Mouse (Mus musculus) right cerebral cortex, adult 18-20 months (tissue): ENCODE measurements around the gene Mgat5.

Source experiments
- DNase-seq: peaks from one replicate; pipeline ENCODE4 v3.0.0; 2022; ENCODE audit warnings: mixed read lengths

Gene Mgat5

DNA sequence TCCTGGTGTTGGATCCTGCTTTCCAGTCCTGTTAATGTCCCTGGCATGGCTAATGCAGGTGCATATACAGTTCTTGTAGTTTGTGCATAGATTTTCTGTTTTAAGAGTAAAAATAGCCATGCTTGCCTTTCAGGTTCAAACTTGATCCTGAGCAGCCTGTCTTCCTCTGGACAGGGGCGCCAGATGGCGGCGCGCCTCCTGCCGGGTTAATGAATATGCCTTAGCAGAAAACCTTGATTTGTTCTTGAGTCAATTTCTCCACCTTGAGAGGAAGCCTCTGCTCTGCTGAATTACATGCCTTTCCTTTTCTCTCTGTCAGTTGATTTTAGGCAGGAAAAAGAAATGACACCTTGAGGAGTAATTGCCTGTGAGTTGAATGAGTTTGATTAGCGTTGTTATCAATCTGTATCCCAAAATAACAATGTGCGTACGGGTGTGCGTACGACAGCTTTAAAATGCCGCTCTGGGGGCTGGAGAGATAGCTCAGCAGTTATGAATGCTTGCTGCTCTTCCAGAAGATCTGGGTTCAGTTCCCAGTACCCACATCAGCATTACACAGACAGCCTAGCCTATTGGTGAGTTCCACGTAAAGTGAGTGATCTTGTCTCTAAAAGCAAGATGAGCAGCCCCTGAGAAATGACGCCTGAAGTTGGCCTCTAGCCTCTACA lies 57.5 kb downstream of the Mgat5 start:
- DNase-seq: no peak

GRCm38 (mm10) chr1:127267985-127268384 lies 63.2 kb downstream of the Mgat5 start:
- DNase-seq: no peak

DNA sequence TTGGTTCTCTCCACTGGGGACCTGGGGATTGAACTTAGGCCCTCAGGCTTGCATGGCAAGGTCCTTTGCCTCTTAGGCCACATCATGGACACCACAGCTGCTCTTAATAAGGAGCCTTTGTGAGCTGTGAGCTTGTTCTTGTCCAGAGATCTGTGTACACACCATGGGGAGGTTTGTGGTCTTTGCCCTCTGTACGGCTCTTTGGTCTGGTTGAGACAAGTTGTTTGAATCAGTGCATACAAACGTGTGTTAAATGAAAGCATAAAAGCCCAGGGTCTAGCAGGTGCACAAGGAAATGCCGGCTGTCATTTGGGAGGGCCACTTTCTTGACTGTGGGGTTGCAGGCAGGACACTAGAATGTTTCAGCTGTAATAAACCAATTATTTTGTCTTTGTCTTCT lies 64.5 kb downstream of the Mgat5 start:
- DNase-seq: no peak

- no peak for DNase-seq
These were observed 65.6 kb downstream of the Mgat5 start for GRCm38 (mm10) chr1:127270273-127271020.

GRCm38 (mm10) chr1:127271156-127271555 lies 66.3 kb downstream of the Mgat5 start:
- DNase-seq: no peak

DNA sequence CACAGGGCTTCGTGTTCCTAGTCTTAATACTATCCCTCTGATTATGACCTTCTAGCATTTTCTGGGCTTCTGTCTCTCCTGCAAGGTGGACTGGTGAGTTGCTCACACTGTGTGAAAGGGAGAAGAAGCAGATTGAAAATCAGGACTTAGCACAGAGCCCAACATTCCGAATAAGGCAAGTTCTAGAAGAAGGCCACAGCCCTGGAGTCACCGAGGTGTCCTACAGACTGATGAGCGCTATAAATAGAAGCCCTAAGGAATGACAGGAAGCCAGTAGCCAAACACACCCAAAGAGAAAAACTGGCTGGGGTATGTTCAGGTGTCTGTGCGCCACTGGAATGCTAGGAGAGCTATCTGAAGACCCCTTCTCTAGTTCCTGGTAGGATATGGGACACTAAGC lies 68.5 kb downstream of the Mgat5 start:
- no peak for DNase-seq

- no peak for DNase-seq
These were observed 70.9 kb downstream of the Mgat5 start for GRCm38 (mm10) chr1:127275572-127276324.

GRCm38 (mm10) chr1:127278067-127278466 lies 73.3 kb downstream of the Mgat5 start:
- DNase-seq: no peak

DNA sequence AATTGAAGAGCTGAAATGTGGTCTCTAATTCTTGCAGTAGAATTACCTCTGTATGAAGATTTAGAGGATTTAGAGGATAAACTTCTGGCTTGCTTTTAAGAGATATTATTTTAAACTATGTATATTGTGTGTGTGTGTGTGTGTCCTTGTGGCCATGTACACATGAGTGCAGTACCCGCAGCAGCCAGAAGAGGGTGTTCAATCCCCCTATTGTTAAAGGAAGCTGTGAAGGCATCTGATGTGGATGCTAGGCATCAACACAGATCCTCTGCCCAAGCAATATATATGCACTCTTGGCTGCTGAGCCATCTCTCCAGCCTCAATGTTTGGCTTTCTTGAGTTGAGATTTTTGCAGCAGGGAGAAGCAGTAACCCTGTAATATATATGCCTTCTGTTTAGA lies 75.4 kb downstream of the Mgat5 start:
- DNase-seq: no peak

GRCm38 (mm10) chr1:127284975-127285374 lies 80.2 kb downstream of the Mgat5 start:
- DNase-seq: no peak

- DNase-seq: no peak
These were observed 82.7 kb downstream of the Mgat5 start for GRCm38 (mm10) chr1:127287505-127287904.

- no peak for DNase-seq
These were observed 86.1 kb downstream of the Mgat5 start for GRCm38 (mm10) chr1:127290879-127291278.

DNA sequence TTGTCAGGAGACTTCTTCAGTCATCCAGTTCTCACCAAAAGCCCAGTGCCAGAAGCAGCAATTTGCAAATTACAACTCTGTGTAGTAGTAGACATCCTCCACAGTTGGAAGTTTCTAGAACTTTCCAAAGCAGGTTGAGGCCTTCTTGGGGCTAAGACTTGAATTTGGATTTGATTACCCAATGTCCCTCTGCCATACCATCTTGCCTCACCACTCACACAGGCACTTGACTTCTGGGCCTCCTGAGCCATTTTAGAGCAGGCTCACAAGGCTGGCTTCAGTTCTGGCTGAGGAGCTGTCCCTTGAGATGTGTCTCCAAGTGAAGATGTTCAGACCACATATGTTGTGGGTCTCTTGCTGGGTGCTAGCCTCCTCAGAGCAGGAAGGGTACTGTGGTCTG lies 86.9 kb downstream of the Mgat5 start:
- DNase-seq: no peak

DNA sequence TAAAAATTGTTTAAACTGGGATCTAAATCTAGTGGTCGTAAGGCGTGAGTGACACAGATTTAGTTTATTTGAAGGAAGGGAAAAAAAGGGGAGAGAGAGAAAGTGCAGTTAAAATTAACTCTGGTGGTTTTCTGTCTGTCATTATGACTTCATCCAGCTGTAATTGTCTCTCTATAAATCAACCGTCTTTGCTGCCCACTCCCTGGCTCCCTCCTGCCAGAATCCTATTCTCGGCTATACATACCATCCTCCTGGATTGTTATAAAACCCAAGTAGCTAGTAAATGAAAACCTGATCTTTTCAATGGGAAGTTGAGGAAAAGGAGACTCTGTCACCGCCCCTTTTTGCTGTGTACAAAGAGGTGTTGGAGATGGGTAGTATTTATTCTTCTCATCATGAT lies 88.5 kb downstream of the Mgat5 start:
- DNase-seq: peak; percentile 31

DNA sequence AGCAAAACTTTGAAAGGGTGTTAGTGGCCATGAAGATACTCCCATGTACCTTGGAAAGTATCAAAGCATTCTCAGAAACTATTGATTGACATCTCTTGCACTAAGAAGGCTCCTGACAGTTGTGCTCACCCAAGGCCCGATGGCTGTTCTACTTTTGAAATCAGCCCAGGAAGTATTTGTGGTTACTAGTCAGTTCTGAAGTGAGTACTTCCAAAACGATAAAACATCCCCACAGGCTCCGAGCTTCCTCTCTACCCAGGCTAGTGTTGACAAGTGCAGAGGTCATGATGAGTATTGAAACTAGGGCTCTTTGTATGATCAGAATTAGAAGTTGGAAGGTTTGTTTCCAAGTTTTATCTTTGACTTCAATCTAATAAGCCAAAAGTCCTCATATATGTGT lies 92.0 kb downstream of the Mgat5 start:
- DNase-seq: no peak

DNA sequence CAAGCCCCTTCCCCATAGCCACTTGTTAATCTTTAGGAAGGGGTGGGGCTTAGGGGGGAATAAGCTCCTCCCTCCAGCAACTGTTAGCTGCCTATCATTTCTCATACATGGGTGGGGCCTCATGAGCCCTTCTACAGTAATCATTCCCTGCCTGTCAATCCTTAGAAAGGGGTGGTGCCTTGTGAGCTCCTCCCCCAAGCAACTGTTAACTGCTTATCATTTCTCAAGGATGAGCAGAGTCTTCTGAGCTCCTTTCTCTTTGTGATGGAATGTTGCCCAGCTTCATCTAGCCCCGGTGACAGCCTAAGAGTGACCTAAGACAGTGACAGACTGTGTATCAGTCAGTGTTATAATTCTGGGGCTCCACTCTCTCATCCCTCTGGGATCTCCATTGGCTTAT lies 95.0 kb downstream of the Mgat5 start:
- DNase-seq: no peak

DNA sequence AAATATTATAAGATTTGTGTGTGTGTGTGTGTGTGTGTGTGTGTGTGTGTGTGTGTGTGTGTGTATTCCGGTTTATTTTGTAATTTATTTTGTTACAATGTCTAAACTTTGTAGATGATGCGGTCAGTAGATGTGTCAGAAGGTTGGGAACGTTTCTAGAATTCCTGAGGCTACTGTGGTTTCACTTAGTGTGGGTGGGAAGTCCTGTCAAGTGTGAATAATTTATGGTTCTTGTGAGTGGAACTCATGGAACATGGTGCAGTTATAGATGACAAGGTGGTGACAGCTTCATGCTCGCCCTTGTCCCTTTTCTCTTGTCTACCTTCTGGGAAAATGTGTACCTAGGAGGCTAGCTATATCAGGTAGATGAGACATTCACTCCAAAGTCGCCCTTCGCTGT lies 96.2 kb downstream of the Mgat5 start:
- no peak for DNase-seq

DNA sequence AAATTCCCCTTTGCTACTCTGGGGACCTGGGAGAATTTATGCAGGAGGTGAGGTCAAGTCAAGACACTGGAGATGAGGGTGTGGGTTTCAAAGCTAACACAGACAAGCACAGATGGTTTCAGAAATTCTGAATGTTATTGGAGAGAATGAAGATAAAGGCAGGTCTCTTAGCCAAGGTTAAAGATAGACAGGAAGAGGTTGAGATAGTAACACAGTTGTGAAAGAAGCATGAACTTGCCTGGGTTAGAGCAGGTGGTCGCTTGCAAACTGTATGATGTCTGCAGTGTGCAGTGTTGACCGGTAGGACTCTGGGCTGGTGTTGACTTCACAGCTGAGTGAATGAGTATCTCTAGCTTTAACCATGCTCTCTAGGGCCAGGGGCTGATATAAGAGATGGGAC lies 97.8 kb downstream of the Mgat5 start:
- no peak for DNase-seq

GRCm38 (mm10) chr1:127303791-127304190 lies 99.0 kb downstream of the Mgat5 start:
- DNase-seq: no peak

DNA sequence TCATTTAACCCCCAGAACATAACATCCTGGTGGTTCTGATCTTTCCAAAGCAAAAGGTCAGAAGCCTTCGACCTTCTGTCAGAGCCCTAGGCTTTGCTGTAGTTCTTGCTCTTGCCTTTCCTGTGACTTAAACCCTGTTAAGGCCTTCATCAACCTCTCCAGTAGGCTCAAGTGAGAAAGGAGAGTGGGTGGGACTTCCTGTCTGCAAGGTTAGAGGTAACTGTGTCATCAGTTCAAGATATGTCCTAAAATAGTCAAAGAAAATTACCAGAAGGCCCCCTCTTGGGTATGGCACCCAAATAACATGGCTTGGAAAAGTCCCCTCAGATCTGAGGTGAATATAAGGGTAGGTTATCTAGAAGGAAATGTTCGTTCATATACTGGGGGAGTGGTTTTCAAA lies 99.5 kb downstream of the Mgat5 start:
- no peak for DNase-seq

- DNase-seq: no peak
These were observed 100.8 kb downstream of the Mgat5 start for GRCm38 (mm10) chr1:127305582-127305981.

DNA sequence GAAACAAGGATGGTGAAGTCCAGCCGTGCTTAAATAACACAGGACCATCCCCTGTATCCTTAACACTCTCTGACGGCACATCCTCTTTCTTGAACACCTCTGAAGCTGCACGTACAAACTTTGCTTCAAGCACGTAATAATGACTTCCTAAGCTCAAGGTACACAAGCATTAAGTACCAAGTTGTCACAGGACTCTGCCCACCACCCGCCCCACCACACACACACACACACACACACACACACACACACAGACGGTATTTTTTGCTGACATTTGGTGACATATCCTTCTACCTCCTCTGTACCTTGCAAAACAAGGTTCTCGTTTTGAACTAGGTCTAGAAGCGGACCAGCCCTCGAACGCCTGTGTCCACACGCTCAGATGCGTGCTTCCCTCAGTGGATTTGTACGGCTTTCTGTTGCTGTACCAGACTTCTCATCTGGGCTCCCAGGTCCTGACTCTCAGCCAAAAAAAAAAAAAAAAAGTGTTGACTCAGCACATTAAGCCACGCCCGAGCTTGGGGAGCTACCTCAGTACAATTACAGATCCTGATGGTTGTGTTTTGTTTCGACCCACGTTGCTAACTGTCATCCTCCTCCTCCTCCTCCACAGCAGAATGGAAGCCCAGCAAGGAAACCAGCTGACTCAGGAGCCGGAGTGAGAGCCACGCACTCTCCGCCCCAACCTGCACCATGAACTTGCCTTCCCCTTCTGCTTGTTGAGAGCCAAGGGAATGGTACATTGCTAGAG lies 101.4 kb downstream of the Mgat5 start:
- DNase-seq: peak; percentile 24

GRCm38 (mm10) chr1:127307361-127307760 lies 102.5 kb downstream of the Mgat5 start:
- DNase-seq: no peak
